Mouse (Mus musculus) testis, adult 2 months (tissue): Measurements from ENCODE around the gene Dpp6.

Source experiments
- CTCF ChIP-seq: fragments of 200-500 bp; IDR thresholded peaks from 2 replicates; pipeline ENCODE4 v1.5.1; 2012; ENCODE audit warnings: low read depth, mild to moderate bottlenecking, inconsistent platforms, low read length, moderate library complexity; ENCODE audit not compliant: control insufficient read depth, insufficient read depth, insufficient replicate concordance
- POLR2A ChIP-seq: fragments of 200-500 bp; IDR thresholded peaks from 2 replicates; pipeline ENCODE4 v1.6.1; 2012; ENCODE audit warnings: low read depth, mild to moderate bottlenecking, inconsistent platforms, low read length, moderate library complexity; ENCODE audit not compliant: control insufficient read depth

DNA sequence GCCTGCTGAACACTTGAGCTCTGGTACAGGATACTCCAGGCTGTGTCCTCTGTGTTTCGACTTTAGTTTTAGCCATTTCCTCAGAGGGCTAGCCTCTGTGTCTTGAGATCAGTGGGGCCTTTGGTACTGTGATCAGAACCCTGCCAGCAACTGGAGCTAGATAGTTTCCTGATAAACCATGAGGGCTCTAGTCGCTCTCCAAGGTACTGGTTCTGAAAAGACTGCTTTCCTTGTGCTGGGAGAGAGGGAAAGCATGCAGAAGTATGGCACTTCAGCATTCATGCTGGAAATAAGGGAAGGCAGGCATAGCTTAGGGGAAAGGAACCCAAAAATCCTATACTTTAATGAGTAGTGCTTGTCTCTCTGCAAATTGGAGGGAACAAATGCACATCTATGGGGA, 548.9 kb downstream of the Dpp6 start:
- TF ChIP-seq CTCF (no peak), POLR2A (no peak)
